Mouse (Mus musculus) CH12F3 (cell line): ENCODE data around the gene Zmynd12.

Experiments
- in situ Hi-C: fragments of 300-500 bp; cut with MboI; formaldehyde crosslinking; loops from 2 replicates; pipeline ENCODE4 v1.14.3; 2020; ENCODE audit warnings: low sequenced_read_pairs

The Zmynd12 gene

DNA sequence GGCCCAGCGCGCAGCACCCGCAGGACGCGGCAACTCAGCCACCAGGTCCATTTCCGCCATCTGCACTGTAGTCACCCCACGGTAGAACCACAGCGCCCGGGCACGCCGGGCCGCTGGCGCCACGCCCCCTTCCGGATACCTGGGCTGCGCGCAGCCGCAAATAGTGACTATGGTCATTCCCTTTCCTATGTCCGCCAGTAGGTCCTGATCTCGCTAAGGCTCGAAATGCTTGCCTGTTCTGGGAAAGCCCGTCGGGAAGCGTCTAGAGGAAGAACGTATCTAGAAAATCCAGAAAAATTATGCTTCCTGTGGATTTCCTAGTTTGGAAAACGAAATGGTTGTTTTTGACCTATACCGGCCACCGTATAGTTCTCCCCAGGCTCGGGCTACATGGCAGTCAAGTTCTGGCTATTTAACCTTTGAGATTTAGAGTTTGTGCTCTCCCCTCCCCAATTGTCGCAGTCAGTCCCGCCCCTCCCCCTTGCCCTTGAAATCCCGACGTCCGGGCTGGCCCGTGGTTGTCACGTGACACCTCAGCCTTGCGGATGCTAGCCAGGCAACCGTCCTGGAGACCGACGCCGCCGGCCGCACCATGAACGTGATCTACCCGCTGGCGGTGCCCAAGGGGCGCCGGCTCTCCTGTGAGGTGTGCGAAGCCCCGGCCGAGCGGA is at the start of gene Zmynd12, which contains the start of gene Ppcs:
Gene Zmynd12 (plus strand): TSS at position 521 of the 671 bp plus-strand sequence.
Gene Ppcs (minus strand): TSS at position 127 of the 671 bp plus-strand sequence.
- in situ Hi-C loops = no loop called here

GRCm38 (mm10) chr4:119381471-119382190 is 41.0 kb upstream of the Zmynd12 start:
- in situ Hi-C loops = no loop called here

GRCm38 (mm10) chr4:119389184-119389583 is 33.4 kb upstream of the Zmynd12 start:
- in situ Hi-C loops = no loop called here

DNA sequence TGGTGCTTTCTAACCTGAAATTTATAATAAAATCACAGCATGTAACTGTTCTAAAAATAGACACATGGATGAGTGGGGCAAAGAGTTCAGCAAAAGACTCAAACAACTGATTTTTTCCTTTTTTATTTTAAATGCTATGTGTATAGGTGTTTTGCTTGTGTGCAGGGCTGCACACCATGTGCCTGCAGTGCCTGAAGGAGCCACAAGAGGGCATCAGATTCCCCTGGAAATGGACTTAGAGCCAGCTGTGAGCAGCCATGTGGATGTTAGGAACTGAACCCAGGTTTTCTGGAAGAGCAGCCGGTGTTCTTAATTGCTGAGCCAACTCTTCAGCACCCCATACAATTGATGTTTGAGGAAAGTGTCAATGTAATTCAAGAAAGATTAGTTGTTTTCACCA is 32.2 kb upstream of the Zmynd12 start:
- in situ Hi-C loops = no loop called here

DNA sequence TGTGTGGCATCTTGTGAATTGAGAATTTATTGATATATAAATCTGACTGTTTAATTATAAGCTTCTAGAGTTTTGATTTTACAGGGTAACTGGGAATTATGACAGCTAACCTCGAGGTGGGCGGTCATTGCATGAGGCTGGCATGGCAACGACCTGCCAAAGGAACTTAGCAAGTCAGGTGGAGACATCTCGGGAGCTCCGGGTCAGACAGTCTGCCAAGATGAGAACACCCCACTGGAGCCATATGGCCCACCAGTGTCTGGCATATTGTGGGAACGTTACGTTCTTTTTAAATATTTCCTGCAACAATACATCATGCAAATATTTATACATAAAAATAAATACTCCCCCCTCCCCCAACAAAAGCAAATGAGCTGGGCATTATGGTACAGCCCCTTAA is 23.9 kb upstream of the Zmynd12 start:
- in situ Hi-C loops = no loop called here

DNA sequence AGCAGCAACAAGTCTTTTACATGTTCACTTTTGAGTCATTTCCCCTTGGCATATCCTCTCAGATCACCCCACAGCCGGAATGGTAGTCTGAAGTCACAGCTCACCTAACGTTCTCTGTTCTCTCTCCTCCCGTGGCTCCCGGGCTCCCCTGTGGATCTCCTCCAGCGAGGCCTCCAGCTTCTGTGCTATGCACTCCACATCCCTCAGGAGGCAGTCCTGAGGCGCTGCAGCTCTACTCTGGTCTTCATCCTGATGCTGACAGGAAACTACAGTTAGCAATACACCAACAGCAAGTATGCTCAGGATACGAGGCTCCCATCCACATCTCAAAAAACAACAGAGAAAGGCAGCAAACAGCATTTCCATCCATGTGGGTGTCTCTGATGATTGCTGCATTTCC is 21.7 kb upstream of the Zmynd12 start:
- in situ Hi-C loops = no loop called here

DNA sequence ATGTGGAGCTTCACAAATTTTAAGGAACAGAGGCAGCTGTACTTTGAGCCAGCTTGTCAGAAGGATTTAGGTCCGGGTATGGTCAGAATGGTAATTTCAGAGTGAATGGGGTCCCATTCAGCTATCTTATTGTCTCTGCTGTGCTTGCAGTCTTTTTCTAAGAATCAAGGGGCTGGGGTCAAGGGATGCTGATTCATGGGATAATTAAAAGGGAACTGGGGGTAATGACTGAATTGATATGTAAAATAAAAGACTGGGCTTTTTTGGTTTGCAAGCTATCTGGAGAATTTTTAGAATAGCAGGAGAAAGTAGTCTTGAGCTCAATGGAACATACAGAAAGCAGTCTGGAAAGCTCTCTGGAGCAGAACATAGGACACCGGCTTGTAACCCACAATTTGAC is 19.2 kb upstream of the Zmynd12 start:
- in situ Hi-C loops = no loop called here

- in situ Hi-C loops = no loop called here
Measured at GRCm38 (mm10) chr4:119411877-119412650, 10.6 kb upstream of the Zmynd12 start.

GRCm38 (mm10) chr4:119412791-119413190 is 9.8 kb upstream of the Zmynd12 start:
- in situ Hi-C loops = no loop called here

- in situ Hi-C loops = no loop called here
Measured at GRCm38 (mm10) chr4:119415072-119415753, 7.4 kb upstream of the Zmynd12 start, which contains the start of gene Ccdc30. Ccdc30 (minus strand) TSS chr4:119415521.

GRCm38 (mm10) chr4:119417270-119417669 is 5.3 kb upstream of the Zmynd12 start:
- in situ Hi-C loops = no loop called here

GRCm38 (mm10) chr4:119417894-119418293 is 4.7 kb upstream of the Zmynd12 start:
- in situ Hi-C loops = no loop called here

DNA sequence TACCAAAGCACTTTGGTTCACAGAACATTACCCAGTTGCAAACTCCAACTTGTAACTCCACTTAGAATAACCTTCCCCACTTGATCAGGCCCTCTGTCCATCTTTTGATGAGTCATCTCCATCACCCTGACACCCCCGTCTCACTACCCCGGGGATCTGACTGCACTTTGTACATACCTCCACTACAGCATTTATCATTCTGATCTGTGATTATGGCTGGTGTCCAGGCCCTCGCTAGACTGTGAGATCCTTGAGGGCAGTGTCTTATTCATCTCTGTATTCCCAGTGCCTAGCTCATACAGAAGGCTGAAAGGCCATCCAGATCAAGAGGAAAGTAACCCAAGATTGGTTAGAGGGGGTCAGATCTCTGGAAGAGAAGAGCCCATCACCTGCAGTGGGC is 1.4 kb upstream of the Zmynd12 start:
- in situ Hi-C loops = no loop called here

DNA sequence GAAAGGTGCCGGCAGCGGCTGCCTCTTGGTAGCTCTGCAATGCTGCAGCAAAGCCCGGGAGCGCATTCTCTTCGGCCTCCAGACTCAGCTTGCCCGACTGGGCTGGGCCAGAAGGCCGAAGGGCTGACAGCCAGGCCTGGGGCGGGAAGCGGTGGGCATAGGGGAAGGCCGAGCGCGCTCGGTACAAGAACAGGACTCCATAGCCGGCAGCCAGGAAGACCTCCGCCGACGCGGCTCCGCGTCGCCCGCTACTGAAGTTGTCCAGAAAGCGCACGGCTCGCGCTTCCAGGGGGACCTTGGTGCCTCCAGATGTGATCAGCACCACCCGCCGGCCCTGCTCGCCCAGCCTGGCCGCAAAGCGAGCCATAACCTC is 707 bp upstream of the Zmynd12 start:
- in situ Hi-C loops = no loop called here

DNA sequence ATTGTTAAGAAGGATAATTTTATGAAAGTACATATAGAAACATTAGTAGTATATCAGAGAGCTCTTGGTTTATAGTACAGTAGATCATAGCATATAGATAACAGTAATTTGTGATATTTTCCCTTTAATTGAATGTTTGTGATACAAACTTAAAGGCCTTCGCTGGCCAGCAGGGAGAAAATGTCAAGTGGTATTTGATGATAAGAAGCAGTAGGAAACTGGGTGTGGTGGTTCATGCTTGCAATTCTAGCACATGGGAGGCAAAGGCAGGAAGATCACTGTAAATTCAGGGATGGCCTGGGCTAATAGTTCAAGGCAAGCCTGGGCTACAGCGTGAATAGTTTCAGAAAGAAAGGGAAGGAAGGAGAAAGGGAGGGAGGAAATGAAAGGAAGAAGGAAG is 2.5 kb downstream of the Zmynd12 start:
- in situ Hi-C loops = no loop called here

DNA sequence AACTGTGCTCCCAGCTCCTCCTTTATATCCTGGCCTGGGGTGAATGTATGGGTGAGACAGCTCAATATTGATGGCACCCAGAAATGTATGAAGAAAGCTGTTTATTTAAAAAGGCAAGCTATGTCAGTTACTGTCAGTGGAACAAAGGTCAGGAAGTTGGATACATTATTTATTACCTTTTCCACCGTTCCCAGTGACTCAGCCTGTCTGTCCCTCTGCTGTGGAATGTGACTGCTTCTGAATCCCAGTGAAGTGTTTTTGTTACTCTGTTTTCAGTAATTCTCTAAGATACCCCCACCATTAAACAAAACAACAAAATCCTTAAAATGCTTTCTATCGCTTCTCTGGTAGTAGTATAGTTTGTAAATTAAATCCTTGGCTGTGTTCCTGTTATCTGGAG is 3.0 kb downstream of the Zmynd12 start:
- in situ Hi-C loops = no loop called here

DNA sequence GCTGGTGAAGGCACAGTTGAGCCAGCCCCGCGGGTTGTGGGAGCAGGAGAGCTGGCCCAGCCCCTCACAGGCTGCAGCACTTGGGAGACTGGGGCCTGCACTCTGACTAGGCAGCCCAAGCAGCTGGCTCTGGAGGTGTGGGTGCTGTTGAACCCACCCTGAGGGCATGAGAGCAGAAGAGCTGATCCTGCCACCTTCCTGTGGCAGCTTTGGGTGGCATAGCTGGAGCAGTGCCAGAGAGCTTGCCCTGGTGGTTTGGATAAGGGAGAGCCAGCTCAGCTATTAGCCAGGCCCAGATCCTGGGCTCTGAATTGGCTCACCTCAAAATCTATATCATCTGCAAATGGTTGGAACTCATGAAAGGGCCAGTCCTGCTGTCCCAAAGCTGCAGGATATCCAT is 5.1 kb downstream of the Zmynd12 start:
- in situ Hi-C loops = no loop called here

- in situ Hi-C loops = no loop called here
Measured at GRCm38 (mm10) chr4:119430678-119431077, 8.1 kb downstream of the Zmynd12 start.

DNA sequence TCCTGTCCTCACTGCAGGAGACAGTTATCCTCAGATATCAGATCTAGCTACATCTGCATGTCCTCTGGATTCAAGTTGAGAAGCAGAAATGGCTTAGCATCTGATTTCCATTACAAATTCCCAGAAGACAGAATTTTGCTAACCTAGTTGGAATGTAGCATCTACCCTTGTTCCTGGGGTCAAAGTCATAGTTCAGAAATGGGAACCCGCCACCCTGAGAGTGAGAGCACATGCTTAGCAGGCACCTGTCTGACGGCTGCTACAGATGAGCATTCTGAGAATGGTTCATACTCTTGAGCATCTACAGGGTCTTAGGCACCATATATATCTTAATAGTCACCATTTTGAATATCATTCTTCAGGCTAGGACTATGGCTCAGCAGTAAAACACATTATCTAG is 15.3 kb downstream of the Zmynd12 start:
- in situ Hi-C loops = no loop called here

- in situ Hi-C loops = no loop called here
Measured at GRCm38 (mm10) chr4:119441836-119442235, 19.2 kb downstream of the Zmynd12 start.

GRCm38 (mm10) chr4:119442539-119442938 is 19.9 kb downstream of the Zmynd12 start:
- in situ Hi-C loops = no loop called here
